Mouse (Mus musculus): ENCODE data around the gene Cdh3. TPM values are rescaled to one million over a fixed set of nuclear protein-coding genes. Genes with fewer than 3 reads are reported as not detected.

Gene Cdh3
- polyA plus RNA-seq, 1 experiment from 2014 or later, result 21.1 TPM

GRCm38 (mm10) chr8:106533709-106534108 lies 23.0 kb downstream of the Cdh3 start:
- no peak overlapping the region for H3K4me2 ChIP-seq (replicated peaks; ENCODE audit: low read depth, low read length)
- no peaks in the 10 kb centered on the region for H3K4me1 ChIP-seq (ENCODE audit: control insufficient read depth, insufficient read depth, low read length)
- 77% methylated on average over 7 of the region's 7 CpGs for WGBS
- peaks cover 5% of the 10 kb centered on the region; the same call in 1 of the 2 replicates for H3K36me3 ChIP-seq (ENCODE audit: control insufficient read depth, insufficient read depth, low read length)
- no peak overlapping the region for H3K9ac ChIP-seq (ENCODE audit: low read depth, low read length)
- H3K27me3 ChIP-seq (ENCODE audit: control insufficient read depth, insufficient read depth, low read length), result no peaks in the 10 kb centered on the region
- no peak for ATAC-seq (ENCODE audit: low FRiP score, low TSS enrichment)
- no peak overlapping the region for H3K27ac ChIP-seq (ENCODE audit: low read depth, low read length)
- H3K4me3 ChIP-seq (ENCODE audit: low read length), result no peak overlapping the region
- no peaks in the 10 kb centered on the region; the same call in 1 of the 2 replicates for H3K9me3 ChIP-seq (ENCODE audit: control insufficient read depth, low read length)

GRCm38 (mm10) chr8:106534449-106534848 lies 23.8 kb downstream of the Cdh3 start:
- Histone ChIP-seq H3K4me3 (ENCODE audit: low read length) (no peak overlapping the region), H3K9me3 (ENCODE audit: control insufficient read depth, low read length) (no peaks in the 10 kb centered on the region; the same call in 1 of the 2 replicates), H3K36me3 (ENCODE audit: control insufficient read depth, insufficient read depth, low read length) (peaks cover 7% of the 10 kb centered on the region; the same call in 1 of the 2 replicates), H3K4me2 (replicated peaks; ENCODE audit: low read depth, low read length) (no peak overlapping the region), H3K27me3 (ENCODE audit: control insufficient read depth, insufficient read depth, low read length) (no peaks in the 10 kb centered on the region), H3K27ac (ENCODE audit: low read depth, low read length) (no peak overlapping the region), H3K9ac (ENCODE audit: low read depth, low read length) (no peak overlapping the region), H3K4me1 (ENCODE audit: control insufficient read depth, insufficient read depth, low read length) (no peaks in the 10 kb centered on the region)
- WGBS, result 40% methylated on average over 6 of the region's 6 CpGs
- ATAC-seq (ENCODE audit: low FRiP score, low TSS enrichment), result no peak

- no peak overlapping the region for H3K27ac ChIP-seq (ENCODE audit: low read depth, low read length)
- H3K9ac ChIP-seq (ENCODE audit: low read depth, low read length), result no peak overlapping the region
- H3K9me3 ChIP-seq (ENCODE audit: control insufficient read depth, low read length), result no peaks in the 10 kb centered on the region; the same call in 1 of the 2 replicates
- ATAC-seq (ENCODE audit: low FRiP score, low TSS enrichment), result no peak
- peaks cover 12% of the 10 kb centered on the region; the same call in 1 of the 2 replicates for H3K36me3 ChIP-seq (ENCODE audit: control insufficient read depth, insufficient read depth, low read length)
- H3K4me1 ChIP-seq (ENCODE audit: control insufficient read depth, insufficient read depth, low read length), result no peaks in the 10 kb centered on the region
- no peaks in the 10 kb centered on the region for H3K27me3 ChIP-seq (ENCODE audit: control insufficient read depth, insufficient read depth, low read length)
- H3K4me2 ChIP-seq (replicated peaks; ENCODE audit: low read depth, low read length), result no peak overlapping the region
- H3K4me3 ChIP-seq (ENCODE audit: low read length), result no peak overlapping the region
- WGBS, result 75% methylated on average over 4 of the region's 4 CpGs
Measured at GRCm38 (mm10) chr8:106535448-106535847, 24.8 kb downstream of the Cdh3 start.

GRCm38 (mm10) chr8:106539193-106539592 lies 28.5 kb downstream of the Cdh3 start:
- no peak for ATAC-seq (ENCODE audit: low FRiP score, low TSS enrichment)
- no peak overlapping the region for H3K27ac ChIP-seq (ENCODE audit: low read depth, low read length)
- H3K4me1 ChIP-seq (ENCODE audit: control insufficient read depth, insufficient read depth, low read length), result no peaks in the 10 kb centered on the region
- H3K9me3 ChIP-seq (ENCODE audit: control insufficient read depth, low read length), result no peaks in the 10 kb centered on the region
- no peaks in the 10 kb centered on the region for H3K27me3 ChIP-seq (ENCODE audit: control insufficient read depth, insufficient read depth, low read length)
- no peak overlapping the region for H3K4me2 ChIP-seq (replicated peaks; ENCODE audit: low read depth, low read length)
- no peak overlapping the region for H3K9ac ChIP-seq (ENCODE audit: low read depth, low read length)
- H3K4me3 ChIP-seq (ENCODE audit: low read length), result no peak overlapping the region
- peaks cover 26% of the 10 kb centered on the region for H3K36me3 ChIP-seq (ENCODE audit: control insufficient read depth, insufficient read depth, low read length)
- WGBS, result 28% methylated on average over 5 of the region's 5 CpGs

GRCm38 (mm10) chr8:106541002-106541401 lies 30.3 kb downstream of the Cdh3 start:
- H3K27me3 ChIP-seq (ENCODE audit: control insufficient read depth, insufficient read depth, low read length), result no peaks in the 10 kb centered on the region
- no peak overlapping the region for H3K9ac ChIP-seq (ENCODE audit: low read depth, low read length)
- no peak overlapping the region for H3K4me2 ChIP-seq (replicated peaks; ENCODE audit: low read depth, low read length)
- H3K36me3 ChIP-seq (ENCODE audit: control insufficient read depth, insufficient read depth, low read length), result peaks cover 30% of the 10 kb centered on the region
- no peak overlapping the region for H3K4me3 ChIP-seq (ENCODE audit: low read length)
- ATAC-seq (ENCODE audit: low FRiP score, low TSS enrichment), result no peak
- no peak overlapping the region for H3K27ac ChIP-seq (ENCODE audit: low read depth, low read length)
- 66% methylated on average over 11 of the region's 11 CpGs for WGBS
- H3K9me3 ChIP-seq (ENCODE audit: control insufficient read depth, low read length), result no peaks in the 10 kb centered on the region
- no peaks in the 10 kb centered on the region for H3K4me1 ChIP-seq (ENCODE audit: control insufficient read depth, insufficient read depth, low read length)

- no peak for ATAC-seq (ENCODE audit: low FRiP score, low TSS enrichment)
- Histone ChIP-seq H3K36me3 (ENCODE audit: control insufficient read depth, insufficient read depth, low read length) (peaks cover 34% of the 10 kb centered on the region), H3K4me1 (ENCODE audit: control insufficient read depth, insufficient read depth, low read length) (no peaks in the 10 kb centered on the region), H3K4me3 (ENCODE audit: low read length) (no peak overlapping the region), H3K4me2 (replicated peaks; ENCODE audit: low read depth, low read length) (no peak overlapping the region), H3K9me3 (ENCODE audit: control insufficient read depth, low read length) (no peaks in the 10 kb centered on the region), H3K27me3 (ENCODE audit: control insufficient read depth, insufficient read depth, low read length) (no peaks in the 10 kb centered on the region), H3K27ac (ENCODE audit: low read depth, low read length) (0 out of 2 replicates have a peak overlapping the region, but pooled peaks have one; percentile 37), H3K9ac (ENCODE audit: low read depth, low read length) (no peak overlapping the region)
- WGBS, result 68% methylated on average over 8 of the region's 8 CpGs
Measured at GRCm38 (mm10) chr8:106543043-106543442, 32.4 kb downstream of the Cdh3 start.

GRCm38 (mm10) chr8:106545149-106545548 lies 34.5 kb downstream of the Cdh3 start:
- no peak overlapping the region for H3K4me3 ChIP-seq (ENCODE audit: low read length)
- no peak overlapping the region for H3K27ac ChIP-seq (ENCODE audit: low read depth, low read length)
- no peak overlapping the region for H3K9ac ChIP-seq (ENCODE audit: low read depth, low read length)
- WGBS, result 100% methylated on average over 2 of the region's 2 CpGs
- no peaks in the 10 kb centered on the region for H3K9me3 ChIP-seq (ENCODE audit: control insufficient read depth, low read length)
- no peaks in the 10 kb centered on the region for H3K4me1 ChIP-seq (ENCODE audit: control insufficient read depth, insufficient read depth, low read length)
- no peak overlapping the region for H3K4me2 ChIP-seq (replicated peaks; ENCODE audit: low read depth, low read length)
- peaks cover 31% of the 10 kb centered on the region for H3K36me3 ChIP-seq (ENCODE audit: control insufficient read depth, insufficient read depth, low read length)
- no peak for ATAC-seq (ENCODE audit: low FRiP score, low TSS enrichment)
- H3K27me3 ChIP-seq (ENCODE audit: control insufficient read depth, insufficient read depth, low read length), result no peaks in the 10 kb centered on the region

- Histone ChIP-seq H3K4me2 (replicated peaks; ENCODE audit: low read depth, low read length) (no peak overlapping the region), H3K27ac (ENCODE audit: low read depth, low read length) (no peak overlapping the region), H3K27me3 (ENCODE audit: control insufficient read depth, insufficient read depth, low read length) (no peaks in the 10 kb centered on the region), H3K36me3 (ENCODE audit: control insufficient read depth, insufficient read depth, low read length) (peaks cover 21% of the 10 kb centered on the region), H3K4me1 (ENCODE audit: control insufficient read depth, insufficient read depth, low read length) (no peaks in the 10 kb centered on the region), H3K9ac (ENCODE audit: low read depth, low read length) (no peak overlapping the region), H3K9me3 (ENCODE audit: control insufficient read depth, low read length) (no peaks in the 10 kb centered on the region), H3K4me3 (ENCODE audit: low read length) (no peak overlapping the region)
- ATAC-seq (ENCODE audit: low FRiP score, low TSS enrichment), result no peak
- WGBS, result 86% methylated on average over 7 of the region's 7 CpGs
Measured at GRCm38 (mm10) chr8:106546746-106547145, 36.1 kb downstream of the Cdh3 start.

GRCm38 (mm10) chr8:106548366-106548936 lies 37.8 kb downstream of the Cdh3 start:
- Histone ChIP-seq H3K4me1 (ENCODE audit: control insufficient read depth, insufficient read depth, low read length) (no peaks in the 10 kb centered on the region), H3K4me2 (replicated peaks; ENCODE audit: low read depth, low read length) (no peak overlapping the region), H3K9me3 (ENCODE audit: control insufficient read depth, low read length) (no peaks in the 10 kb centered on the region), H3K36me3 (ENCODE audit: control insufficient read depth, insufficient read depth, low read length) (peaks cover 22% of the 10 kb centered on the region), H3K27ac (ENCODE audit: low read depth, low read length) (no peak overlapping the region), H3K4me3 (ENCODE audit: low read length) (no peak overlapping the region), H3K27me3 (ENCODE audit: control insufficient read depth, insufficient read depth, low read length) (no peaks in the 10 kb centered on the region), H3K9ac (ENCODE audit: low read depth, low read length) (no peak overlapping the region)
- ATAC-seq (ENCODE audit: low FRiP score, low TSS enrichment), result no peak
- WGBS, result 72% methylated on average over 10 of the region's 10 CpGs

Data from kidney, embryonic 14.5 days (tissue).